Mouse (Mus musculus): ENCODE results near the gene Sp7.

The Sp7 gene

DNA sequence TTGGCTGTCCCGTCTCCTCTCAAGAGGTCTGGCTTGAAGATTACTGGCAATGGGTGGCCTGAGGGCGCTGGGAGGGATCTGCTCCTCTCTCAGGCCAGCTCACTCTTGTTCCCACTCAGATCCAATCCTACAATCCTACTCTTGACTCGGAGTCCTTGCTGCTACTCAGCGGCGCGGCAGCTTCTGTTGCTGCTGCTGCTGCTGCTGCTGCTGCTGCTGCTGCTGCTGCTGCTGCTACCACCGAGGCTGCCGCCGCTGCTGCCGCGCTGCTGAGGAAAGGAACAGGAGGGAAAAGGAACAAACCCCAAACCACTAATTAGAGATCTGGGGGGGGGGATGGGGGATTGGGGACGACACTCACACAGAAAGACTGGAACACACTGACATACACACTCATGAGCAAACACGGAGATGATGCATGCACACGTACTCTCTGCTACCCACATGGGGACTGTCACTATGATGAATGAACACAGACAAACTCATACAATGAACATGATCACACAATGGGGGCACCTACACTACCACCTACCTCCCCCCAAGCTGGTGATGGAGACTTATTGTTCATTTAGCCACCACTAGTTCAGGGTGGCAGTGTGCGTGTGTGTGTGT lies at the start of gene Sp7:
Sp7 (minus strand) TSS at position 450 of the 612 bp plus-strand sequence.
- DNase-seq = no peak

DNA sequence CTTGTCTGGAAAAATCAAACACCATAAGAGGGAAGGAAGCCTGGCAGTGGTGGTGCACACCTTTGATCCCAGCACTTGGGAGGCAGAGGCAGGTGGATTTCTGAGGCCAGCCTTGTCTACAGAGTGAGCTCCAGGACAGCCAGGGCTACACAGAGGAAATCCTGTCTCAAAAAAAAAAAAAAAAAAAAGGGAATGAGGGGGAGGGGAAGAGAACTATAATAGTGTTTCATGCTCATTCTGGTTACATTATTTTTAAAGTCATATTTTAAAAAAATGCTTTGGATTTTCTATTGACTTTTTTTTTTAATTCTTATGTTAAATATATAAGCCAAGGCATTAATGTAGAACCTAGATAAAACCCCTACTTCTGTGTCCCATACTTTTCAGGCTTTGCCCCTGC lies 46.7 kb upstream of the Sp7 start:
- DNase-seq = no peak

DNA sequence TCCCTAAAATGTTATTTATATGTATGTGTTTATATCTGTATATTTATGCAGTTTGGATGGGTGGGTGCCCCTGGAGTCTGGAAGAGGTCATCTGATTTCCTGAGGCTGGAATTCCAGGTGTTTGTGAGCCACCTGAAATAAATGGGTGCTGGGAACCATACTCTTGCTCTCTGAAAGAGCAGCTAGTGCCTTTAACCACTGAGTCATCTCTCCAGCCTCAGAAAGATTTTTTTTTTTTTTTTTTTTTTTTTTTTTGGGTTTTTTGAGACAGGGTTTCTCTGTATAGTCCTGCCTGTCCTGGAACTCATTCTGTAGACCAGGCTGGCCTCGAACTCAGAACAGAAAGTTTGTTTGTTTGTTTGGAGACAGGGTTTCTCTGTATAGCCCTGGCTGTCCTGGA lies 44.1 kb upstream of the Sp7 start:
- no peak for DNase-seq

DNA sequence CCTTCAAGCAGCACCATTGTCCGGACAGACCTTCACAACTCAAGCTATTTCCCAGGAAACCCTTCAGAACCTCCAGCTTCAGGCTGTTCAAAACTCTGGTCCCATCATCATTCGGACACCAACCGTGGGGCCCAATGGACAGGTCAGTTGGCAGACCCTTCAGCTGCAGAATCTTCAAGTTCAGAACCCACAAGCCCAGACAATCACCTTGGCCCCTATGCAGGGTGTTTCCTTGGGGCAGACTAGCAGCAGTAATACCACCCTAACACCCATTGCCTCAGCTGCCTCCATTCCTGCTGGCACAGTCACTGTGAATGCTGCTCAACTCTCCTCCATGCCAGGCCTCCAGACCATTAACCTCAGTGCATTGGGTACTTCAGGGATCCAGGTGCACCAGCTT lies 42.3 kb upstream of the Sp7 start:
- no peak for DNase-seq

DNA sequence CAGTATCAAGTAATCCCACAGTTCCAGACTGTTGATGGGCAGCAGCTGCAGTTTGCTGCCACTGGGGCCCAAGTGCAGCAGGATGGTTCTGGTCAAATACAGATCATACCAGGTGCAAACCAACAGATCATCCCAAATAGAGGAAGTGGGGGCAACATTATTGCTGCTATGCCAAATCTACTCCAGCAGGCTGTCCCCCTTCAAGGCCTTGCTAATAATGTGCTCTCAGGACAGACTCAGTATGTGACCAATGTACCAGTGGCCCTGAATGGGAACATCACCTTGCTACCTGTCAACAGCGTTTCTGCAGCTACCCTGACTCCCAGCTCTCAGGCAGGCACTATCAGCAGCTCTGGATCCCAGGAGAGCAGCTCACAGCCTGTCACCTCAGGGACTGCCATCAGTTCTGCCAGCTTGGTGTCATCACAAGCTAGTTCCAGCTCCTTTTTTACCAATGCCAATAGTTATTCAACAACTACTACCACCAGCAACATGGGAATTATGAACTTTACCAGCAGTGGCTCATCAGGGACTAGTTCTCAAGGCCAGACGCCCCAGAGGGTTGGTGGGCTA lies 41.7 kb upstream of the Sp7 start:
- no peak for DNase-seq

DNA sequence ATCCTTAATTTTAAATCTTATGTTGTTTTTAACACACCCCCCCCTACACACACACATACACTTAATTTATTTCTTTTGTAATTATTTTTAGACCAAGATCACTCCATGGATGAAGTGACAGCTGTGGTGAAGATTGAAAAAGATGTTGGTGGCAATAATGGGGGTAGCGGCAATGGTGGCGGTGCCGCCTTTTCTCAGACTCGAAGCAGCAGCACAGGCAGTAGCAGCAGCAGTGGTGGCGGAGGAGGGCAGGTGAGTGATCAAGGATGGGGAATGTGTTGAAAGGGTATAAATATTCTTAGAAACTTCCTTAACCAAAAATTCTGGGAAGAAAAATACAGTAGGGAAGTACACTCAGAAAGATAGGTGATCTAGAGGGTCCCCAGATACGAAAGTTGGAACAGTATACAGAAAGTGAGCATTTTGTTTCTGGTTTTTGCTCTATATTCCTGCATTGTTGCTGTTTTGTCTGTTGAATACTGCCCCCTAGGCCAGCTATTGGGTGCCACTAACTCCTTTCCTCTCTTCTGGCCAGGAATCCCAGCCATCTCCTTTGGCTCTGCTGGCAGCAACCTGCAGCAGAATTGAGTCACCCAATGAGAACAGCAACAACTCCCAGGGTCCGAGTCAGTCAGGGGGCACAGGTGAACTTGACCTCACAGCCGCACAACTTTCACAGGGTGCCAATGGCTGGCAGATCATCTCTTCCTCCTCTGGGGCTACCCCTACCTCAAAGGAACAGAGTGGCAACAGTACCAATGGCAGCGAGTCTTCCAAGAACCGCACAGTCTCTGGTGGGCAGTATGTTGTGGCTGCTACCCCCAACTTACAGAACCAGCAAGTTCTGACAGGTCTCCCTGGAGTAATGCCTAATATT lies 40.9 kb upstream of the Sp7 start:
- no peak for DNase-seq

DNA sequence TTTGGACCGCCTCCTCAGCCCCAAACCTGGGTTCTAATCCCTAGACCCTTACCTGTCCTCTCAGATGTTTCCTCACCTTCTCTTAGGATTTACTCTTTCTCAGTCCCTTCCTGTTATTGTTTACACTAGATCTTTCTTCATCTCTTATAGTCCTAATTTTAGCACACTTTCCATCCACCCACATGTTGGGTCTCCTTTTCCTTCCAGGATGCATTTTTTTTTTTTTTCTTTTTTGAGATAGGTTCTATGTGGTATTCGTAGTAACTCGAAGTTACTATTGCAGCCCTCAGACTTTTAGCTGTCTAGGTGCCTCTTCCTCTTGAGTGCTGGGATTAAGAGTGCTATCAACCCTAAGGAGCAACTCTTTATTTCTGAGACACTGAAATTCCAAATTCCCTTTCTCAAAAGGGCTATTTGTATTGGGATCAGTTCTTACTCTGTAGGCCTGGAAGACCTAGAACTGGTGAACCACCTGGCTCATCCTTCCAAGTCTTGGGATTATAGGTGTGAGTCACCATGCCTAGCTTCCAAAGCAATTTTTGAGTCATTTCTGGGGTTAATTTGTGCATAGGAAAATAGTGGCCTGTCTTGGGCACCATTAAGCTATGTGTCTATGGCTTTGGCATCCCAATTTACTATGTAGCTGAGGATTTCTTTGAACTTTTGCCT lies 40.1 kb upstream of the Sp7 start:
- DNase-seq = no peak

DNA sequence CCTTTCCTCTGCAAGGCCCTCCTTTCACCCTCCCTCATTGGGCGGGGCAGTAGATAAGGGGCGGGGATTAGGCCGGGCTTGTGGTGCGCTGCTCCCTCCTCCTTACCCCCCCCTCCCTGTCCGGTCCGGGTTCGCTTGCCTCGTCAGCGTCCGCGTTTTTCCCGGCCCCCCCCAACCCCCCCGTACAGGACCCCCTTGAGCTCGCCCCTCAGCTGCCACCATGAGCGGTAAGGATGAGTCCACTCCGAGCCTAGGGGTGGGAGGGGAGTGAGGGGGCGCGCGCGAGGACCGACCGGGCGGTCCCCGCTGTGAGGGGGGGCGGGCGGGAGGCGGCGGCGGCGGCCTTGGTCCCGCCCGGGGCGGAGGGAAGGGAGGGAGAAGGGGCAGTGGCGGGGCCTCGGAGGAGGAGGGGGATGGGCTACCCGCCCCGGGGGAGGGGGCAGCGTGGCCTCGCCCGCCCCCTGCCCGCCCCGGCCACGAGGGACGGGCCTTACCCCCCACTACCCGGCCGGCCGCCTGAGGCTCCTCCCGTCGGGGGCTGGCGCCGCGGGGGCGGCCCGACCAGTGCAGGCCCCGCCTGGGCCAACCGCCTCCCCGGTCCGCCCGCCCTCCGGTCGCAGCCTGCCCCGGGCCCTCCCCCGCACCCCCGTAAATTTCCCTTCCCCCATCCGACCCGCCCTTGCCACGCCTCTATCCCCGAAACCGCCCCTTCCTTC lies 39.4 kb upstream of the Sp7 start:
- peak; percentile 72 for DNase-seq

DNA sequence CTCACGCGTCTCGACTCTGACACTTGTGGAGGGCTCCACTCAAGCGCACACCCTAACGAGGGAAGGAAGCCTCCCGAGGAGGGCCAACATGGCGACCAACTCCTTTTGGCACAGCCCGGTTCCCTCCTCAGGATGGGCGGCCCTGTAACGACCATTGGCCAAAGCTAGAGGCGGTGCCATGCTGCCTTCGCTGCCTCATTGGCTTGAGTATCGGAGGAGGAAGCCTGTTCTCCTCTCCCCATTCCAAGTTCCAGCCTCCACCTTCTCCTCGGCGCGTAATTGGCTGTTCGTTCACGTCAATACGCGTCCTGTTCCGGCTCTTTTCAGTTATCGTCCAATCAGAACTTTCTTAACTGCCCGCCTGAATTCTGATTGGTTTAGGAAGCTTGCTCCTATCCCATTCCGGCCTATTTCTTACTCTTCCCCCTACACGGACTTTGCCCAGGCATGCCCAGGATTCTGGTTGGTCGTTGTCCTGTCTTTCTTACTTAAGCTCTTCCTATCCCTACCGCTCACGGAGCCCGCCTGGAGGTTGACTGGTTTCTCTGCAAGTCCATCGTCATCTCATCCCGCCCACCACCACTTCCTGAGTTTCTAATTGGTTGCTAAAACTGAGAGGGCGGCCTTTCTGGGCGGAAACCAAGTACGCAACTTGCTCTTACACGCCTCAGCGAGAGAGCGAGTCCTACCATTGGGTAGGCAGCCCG lies 38.7 kb upstream of the Sp7 start, which contains the start of gene Sp1:
Sp1 (plus strand) TSS at position 655 of the 707 bp plus-strand sequence.
- peak; percentile 99 for DNase-seq

DNA sequence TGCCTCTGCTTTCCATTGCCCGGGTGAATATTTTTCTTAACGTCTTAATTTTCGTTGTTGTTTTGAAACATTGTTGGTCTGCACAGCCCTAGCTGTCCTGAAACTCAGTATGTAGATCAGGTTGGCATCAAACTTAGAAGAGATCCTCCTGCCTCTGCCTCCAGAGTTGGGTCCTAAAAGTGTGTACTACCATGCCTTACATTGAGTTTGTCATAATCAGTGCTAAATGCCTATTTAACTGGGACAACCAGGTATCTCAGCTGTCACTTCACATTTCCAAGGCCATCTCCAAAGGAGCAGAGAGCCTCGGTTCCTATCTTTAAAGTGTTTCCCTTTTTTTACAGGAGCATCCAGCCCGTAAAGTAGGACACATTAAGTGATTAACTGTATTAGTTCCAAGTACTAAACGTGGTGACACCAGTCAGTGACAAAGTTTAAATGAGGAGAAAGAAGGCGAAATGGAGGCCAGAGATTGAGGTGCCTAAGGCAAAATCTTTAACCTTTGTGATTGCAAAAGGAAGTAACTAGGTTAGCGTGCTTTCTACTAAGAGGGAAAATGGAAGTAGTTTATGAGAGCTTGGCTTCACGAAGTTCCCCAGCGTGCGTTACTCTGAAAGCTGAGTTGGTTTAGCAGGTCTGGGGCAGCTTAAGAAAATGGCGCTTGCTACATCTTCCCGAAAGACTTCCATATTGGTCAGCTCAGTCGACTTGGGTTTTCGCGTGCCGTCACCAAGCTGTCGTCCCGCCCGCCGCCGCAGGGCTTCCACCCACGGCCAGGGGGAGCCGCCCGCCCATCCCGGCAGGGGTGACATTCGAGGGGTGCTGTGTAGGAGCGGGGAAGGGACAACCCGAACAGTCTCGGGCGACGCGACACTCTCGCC lies 37.9 kb upstream of the Sp7 start:
- DNase-seq = no peak

DNA sequence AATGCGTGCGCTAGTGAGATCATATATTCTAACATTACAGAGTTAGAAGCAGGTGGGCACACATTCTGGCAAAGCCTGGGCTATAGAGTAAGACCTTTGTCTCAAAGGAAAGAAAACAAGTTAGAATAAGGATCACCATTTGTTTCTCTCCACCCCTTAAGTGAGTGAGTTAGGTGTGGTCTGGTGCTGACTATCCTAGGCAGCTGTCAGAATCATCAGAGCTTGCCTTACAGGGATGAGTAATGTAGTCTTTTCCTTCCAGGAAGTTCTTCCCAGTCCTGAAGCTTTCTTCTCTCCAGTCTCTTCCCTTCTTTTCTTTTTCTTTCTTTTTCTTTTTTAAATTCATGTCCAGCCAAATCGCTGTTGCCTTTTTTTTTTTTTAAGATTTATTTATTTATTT lies 35.2 kb upstream of the Sp7 start:
- DNase-seq = no peak

DNA sequence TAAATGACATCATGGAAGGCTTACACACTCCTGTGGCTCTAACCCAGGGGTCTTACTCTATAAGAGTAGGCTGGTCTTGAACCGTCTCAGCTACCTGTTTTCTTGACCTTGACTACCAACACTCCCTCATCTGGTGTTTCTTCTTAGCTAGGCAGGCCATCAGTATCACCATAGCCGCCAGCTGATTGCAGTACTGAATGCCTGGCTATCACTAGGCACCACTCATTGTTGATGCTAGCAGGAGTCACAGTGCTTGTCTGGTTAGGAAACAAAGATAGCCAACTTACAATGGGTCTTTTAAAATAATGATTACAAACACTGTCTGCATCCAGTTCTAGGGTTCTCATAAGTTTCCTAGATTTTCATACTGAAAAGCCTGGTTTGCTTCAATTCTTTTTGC lies 34.3 kb upstream of the Sp7 start:
- DNase-seq = no peak

DNA sequence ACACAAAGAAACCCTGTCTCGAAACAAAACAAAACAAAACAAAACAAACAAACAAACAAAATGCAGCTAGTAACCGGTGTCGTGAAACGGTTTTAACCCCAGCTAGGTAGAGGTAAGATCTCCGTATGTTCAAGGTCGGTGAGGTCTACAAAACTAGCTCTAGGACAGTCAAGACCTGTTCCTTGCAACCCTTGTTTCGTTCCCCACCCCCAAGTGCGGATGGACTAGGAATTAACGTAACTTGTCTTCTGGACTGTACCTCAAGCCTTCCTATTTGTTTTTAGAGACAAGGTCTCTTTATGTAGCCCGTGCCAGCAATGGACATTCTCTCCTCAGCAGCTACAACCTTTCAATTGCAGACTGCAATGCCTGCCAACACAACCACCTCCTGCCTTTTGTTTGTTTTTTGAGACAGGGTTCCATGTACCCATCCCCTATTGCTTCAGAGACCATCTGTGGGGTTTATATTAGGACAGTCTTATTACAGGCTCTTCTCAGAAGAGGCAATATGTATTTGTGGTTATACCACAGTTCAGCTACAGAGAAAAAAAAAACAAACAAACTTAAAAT lies 33.6 kb upstream of the Sp7 start:
- no peak for DNase-seq

DNA sequence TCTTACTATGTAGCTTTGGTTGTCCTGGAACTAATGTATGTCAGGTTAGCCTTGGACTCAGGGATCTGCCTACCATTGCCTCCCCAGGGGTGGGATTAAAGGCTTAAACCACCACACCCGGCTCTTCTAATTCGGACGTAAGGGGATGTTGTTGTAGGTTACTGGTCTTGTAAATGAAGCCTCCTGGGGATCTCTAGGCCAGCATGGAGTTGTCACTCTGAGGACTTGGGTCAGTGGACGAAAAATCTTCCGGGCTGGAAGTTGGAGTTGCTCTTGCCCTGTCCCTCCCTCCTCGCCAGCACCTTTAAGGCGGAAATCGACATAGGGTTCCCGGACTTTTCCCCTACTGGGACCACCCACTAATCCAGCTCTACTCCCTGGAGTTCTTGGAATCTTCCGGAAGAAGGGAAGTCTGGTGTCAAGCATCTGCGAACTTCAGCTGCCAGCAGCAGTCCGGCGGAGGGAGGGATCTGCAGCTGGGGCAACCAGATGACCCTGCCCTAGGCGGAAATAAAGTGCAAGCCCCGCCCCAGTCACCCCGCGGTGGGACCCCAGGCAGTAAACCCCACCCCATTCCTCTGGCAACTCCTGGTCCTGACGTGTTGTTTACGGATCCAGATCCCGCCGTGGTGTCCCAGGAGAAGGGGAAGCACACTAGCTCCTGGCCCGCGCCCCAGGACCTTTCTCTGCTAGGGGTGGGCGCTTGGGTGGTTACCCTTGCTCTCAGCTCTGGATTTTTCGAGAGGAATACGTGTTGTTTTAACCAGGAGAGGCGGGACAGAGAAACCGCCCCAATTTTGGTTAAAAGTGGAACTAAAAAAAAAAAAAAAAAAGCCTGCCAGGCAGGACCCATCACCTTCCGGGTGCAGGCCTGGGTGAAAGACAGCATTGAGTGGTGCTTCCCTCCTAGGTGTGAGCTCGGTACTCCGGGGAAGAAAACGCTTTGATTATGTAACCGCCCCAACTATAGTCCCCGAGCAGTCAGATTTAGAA lies 32.5 kb upstream of the Sp7 start:
- DNase-seq = peak; percentile 45

DNA sequence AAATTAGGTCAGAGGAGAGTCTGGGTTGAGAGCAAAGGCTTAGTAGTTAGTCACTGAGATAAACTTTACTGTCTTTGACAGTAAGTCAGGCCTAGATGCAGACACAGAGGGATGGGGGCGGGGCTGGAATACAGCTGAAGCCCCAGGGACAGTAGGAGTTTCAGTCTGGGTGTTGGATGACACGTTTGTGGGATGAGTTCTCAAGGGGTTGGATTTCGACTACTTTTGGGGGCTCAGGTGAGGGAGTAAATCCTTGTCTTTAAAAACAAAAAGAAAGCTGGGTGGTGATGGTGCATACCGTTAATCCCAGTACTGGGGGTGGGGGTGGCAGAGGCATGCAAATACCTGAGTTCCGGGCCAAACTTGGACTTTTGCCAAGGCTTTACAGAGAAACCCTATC lies 31.6 kb upstream of the Sp7 start:
- no peak for DNase-seq

DNA sequence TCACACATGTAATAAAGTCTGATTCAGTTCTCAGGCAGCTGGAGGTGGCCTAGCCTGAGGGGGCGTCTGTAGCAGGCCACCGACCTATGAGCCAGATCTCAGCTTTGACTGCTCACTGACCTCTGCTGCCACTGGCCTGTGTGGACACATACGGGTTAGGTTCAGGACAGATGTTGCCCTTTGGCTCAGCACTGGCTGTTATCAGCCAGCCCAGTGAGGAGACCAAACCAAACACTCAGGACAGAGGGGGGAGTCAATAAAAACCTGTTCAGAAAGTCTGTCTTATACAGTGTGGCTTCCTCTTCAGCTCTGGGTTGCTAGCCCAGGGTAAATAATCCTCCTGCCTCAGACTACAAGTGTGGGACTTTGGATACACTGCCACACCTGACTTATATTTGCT lies 28.1 kb upstream of the Sp7 start:
- no peak for DNase-seq

DNA sequence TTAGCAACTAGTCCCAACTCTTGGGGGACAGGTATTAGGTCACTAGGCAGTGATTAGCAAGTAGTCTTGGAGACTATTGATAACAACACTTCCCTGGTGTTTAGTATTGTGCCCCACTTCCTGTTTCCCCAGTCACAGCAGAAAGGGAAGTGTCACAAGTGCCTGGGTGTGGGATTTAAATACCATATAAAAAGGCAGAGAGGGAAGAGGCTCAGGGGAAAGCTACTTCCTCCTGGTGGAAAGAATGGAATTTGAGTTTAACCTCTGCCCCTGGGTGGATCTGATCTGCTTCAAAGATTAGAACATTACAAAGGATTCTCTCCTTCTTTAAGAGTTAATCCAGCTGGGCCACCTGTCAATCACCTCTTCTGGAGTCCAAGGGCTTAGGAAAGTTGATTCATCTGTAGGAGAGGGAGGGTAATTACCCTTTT lies 26.6 kb upstream of the Sp7 start:
- DNase-seq = no peak

DNA sequence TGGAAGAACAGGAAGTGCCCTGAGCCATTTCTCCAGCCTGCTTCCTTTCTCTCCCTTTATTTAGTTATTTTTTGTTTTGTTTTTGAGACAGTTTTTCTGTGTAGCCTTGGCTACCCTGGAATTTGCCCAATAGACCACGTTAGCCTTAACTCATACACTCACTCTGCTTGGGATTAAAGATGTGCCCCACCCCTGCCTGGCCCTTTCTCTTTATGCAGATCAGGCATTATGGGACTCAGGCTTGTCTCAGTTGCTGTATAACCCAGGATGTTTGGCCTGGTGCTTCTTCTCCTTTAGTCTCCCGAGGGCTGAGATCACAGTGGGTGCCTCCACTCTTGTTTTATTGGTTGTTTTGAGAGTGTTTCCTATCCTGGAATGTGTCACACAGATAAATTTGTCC lies 25.5 kb upstream of the Sp7 start:
- DNase-seq = no peak

DNA sequence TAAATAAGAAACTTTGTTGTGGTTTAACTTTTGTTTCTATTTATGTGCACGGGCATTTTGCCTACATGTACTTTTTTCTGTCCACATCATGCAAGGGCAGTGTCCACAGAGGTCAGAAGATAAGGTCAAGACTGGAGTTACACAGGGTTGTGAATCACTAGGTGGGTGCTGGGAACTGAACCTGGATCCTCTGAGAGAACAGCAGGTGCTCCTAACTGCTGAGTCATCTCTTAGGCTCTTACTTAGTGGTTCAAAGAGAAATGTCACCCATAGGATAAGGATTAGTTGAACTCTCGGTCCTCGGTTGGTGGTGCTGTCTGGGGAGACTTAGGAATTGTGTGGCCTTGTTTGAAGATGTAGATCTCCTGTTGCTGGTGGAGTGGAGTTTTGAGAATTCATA lies 22.0 kb upstream of the Sp7 start:
- no peak for DNase-seq

DNA sequence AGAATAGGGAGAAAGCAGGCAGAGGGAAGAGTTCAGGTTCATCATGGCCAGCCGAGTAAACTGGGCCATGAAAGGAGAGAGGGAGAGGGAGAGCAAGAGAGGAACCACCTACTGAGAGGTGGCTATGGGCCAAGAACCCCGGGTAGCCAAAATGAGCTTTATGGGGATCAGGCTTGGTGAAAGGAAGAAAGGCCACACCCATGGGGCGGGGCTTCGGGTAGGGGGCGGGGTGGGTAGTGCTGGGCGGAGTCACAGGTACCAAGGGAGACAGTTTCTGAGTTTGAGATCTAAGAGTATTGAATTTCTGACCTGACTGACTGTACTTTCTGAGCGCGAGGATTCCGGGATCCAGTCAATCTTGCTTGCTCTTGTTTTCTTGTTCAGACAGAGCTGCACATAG lies 19.7 kb upstream of the Sp7 start:
- no peak for DNase-seq

Measured in right cerebral cortex, postnatal 25 days (tissue).